Mouse (Mus musculus) retina, postnatal 7 days (tissue): ENCODE data around the gene Rasa4.
"Not testable (repeated sequence)": the region's sequence is repeated elsewhere in the genome, so short reads cannot be mapped to it uniquely, and the experiment has no call there.

Experiments used
- DNase-seq: peaks from one replicate; pipeline ENCODE4 v3.0.0-alpha.2; 2012; ENCODE audit warnings: low read depth, low spot score

The Rasa4 gene

DNA sequence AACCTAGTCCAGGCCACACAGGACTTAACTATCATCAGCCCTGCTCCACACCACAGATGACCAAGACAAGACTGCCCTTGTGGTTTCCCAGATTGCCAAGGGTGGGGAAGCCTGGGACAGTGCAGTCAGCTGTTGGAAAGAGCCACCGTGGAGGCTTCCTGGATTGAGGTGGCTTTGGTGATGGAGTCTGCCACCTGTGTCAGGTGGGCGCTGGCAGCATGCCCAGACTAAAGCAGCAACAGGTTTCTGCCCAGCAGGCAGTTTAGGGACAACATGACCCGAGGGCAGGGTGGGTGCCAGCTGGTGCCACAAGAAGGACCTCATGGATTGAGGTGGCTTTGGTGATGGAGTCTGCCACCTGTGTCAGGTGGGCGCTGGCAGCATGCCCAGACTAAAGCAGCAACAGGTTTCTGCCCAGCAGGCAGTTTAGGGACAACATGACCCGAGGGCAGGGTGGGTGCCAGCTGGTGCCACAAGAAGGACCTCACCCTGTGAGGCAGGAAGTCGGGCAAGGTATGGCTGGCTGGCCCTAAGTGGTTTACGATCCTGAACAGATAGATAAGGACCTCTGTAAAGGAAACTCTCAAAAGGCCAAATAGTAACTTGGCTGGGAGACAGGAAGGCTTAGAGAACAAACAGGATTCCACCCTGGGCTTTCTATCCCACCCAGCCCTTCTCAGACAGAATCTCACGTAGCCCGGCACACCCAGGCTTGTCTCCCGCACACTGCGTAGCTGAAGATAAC is 17.1 kb upstream of the Rasa4 start:
- DNase-seq: not testable (repeated sequence)

DNA sequence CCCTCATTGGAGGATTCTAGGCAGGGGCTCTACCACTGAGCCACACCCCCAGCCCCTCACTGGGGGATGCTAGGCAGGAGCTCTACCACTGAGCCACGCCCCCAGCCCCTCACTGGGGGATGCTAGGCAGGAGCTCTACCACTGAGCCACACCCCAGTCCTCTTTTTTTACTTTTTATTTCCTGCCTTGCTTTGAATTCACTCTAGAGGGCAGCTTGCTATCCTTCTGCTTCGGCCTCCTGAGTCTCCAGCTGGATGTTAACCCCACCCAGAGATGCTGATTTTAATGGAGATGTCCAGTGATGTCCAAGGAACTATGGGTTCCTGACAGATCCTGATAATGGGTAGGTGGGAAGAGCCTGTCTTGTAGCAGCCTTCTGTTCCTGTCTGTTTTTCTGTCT is 14.3 kb upstream of the Rasa4 start:
- no peak for DNase-seq

DNA sequence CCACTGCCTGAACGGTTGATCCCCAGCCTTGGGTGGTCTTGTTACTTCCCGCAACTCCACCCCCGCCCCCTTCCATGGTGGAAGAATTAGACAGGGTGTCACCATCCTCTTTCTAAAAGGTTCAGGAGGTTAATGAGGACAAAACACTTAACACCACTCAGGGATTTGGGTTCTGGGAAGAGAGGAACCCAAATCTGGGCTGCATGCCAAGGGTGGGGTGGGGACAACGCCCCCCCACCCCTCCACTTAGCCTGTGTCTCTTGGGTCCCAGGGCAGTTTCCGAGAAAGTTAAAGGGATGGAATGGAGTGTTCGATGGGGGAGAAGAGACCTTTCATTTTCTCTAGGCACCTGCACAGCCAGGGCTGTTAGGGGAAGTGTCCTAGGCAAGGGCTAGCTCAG is 10.7 kb upstream of the Rasa4 start:
- no peak for DNase-seq

DNA sequence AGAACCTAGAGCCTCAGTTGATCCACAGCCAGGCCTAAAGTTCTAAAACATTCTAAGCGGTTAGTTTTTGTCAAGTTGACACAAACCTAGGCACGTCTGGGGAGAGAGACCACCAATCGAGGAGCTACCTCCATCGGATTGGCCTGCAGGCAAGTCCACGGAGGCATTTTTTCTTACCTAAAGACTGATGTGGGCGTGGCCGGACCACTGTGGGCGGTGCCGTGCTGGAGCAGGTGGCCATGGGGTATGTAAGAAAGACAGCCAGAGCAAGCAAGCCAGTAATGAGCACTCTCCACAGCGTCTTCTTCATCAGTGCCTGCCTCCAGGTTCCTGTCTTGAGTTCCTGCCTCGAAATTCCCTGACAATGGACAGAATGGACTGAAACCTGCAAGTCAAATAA is 10.2 kb upstream of the Rasa4 start:
- DNase-seq: no peak

DNA sequence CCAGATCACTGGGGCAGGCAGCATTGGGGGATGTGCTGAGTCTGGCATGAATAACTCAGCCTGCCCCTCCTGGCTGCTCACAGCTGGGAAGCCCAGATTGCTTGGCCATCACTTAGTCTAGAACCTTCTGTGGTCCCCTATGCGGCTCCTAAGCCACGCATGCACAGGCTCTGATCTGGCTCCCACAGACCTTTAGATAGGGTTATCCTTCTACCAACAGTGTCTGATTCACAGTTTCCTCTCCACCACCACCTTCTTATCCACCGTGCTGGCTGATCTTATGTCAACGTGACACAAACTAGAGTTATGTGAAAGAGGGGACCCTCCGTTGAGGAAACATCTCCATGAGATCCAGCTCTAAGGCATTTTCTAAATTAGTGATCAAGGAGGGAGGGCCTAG is 8.6 kb upstream of the Rasa4 start:
- DNase-seq: no peak

DNA sequence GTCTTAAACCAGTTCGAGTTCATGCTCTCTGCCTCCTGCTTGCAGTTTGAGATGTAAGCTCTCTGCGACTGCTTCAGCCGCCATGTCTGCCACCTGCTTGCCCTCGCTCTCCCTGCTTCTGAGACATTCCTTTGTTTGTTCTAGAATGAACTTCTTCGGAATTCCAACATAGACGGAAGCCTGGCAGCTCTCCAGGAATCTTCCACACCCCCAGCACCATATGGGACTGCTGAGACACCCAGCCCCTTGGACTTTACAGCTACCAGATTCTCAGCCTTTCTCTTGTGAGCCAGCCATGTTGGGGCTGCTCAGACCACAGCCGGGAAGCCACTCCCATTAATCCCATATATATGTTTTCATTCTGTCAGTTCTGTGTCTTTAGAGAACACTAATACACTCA is 7.4 kb upstream of the Rasa4 start:
- no peak for DNase-seq

DNA sequence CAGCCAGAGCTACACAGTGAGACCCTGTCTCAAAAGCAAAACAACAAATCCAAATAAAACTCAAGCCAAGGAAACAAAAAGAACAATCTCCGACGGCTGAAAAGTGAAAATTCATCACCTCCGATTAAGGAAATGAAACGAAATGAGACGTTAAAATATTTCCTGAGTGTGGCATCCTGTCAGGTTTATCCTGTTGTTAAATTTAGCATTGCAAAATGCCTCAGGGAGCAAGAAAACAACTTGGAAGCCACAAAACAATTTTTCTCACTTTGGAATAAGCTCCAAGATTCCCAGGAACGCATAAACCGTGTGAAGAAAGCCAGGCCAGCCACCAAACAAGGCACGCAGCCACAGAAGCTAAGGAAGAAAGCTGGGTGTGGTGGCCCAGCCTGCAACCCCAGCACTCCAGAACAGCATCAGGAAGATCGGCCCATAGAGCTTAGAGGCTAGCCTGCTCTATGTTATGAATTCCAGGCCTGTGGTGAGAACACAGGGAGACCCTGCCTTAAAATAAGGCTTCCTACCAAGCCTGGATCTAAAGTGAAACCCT is 6.6 kb upstream of the Rasa4 start:
- DNase-seq: no peak

DNA sequence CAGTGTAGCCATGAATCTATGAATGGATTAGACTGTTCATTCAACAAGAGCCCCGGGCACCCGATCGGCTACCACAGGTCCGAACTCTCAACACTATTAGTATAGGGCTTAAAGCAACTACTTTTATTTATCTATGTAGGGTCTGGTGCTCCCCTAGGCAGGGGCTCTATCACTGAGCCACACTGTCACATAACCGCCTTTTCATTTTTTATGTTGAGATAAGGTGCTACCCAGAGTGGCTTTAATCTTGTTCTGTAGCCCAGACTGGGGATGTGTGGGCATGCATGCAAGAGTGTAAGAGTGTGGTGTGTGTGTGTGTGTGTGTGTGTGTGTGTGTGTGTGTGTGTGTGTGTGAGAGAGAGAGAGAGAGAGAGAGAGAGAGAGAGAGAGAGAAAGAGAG is 5.6 kb upstream of the Rasa4 start:
- no peak for DNase-seq

DNA sequence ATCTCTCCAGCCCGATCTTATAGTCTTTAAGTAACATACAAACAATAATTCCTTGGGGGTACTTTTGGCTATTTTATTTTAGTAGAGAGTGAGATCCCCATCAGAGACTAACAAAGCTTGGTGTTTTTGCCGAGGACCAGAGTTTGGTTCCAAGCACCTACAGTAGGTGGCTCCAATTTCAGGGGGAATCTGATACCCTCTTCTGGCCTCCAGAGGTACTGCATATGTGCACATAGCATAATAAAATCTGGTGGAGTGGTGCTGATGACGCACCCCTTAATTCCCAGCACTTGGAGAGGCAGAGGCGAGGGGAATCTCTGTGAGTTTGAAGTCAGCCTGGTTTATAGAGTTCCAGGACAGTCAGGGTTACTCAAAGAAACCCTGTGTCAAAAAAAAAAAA is 1.4 kb upstream of the Rasa4 start:
- no peak for DNase-seq

DNA sequence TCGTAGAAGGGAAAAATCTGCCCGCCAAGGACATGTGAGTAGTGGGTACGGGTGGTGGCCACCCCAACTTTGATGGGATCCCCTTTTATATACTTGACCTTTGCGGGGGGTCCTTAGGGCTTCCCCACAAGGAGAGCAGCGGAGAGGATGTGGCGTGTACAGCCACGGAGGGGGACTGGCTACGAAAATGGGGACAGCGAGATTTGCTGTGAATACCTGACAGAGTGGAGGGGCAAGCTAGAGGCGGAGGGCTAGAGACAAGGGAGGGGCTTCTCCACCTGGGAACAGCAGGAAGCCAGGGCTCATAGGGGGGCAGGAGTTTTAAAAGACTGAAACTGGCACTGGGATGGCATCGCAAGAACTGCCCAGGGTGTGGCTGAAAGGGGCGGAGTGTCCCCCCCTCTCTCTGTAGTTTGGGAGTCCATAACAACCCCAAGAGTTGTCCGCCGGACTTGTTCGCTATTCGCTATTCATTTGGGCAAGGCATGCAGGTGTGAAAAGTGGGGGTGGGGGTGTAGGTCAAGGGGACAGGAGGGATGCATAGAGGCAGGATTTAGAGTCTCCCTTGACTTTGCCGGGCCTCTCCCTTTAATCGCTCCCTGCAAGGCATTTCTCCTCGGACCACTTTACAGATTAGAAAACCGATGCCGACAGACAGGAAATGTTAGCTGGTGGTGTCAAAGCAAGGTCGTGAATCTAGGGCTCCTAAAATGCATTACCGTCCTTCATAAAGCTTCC is 597 bp downstream of the Rasa4 start:
- no peak for DNase-seq

DNA sequence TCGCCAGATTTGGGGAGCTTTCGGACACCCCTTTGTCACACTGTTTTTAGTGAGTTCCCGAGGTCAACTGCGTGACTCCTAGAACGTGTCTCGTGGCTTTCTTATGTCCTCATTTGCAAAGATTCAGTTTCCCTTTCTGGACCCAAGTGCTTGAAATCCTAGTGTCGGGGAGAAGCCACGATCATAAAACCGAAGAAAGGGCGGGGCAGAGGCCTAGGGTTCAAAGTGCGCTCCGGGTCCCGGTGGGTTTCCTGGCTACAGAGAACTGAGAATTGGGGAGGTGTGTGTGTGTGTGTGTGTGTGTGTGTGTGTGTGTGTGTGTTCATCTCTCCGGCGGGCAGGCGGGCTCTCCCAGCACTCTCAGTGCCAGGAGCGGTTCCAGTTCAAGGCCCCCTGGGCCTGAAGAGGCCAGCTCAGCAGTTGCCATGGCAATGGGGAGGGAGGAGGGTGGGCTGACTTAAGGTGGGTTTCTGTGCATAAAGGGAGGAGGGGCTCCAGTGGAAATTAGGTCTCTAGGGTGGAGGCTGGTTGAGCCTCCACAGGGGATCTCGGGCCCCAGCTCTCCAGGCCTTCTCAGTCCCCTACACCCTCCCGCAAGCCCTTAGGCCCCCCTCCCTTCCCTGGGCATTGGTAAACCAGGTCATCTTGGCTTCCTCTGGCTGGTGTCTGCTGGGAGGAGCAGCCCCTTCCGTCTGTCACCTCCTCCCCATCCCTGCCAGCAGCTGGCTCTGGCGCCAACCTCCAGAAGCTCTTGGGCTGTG is 1.4 kb downstream of the Rasa4 start:
- DNase-seq: no peak

DNA sequence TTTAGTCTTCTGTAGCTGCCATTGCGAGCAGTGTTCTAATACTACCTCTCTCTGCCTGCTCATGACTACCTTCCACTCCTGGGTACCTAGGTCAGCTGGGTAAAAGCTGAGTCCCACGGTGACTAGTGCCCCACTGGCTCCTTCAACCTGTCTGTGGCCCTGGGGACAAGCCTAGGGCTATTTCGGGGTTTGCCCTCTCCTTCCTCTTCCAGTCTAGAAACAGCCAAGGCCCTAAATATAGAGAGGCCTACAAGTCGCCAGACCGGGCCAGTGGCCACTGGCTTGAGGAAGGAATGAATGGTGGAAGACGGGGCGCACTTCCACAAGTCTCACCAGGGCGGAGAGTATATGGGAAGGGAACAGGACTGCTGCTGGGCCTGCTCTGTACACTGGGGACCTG is 2.6 kb downstream of the Rasa4 start:
- no peak for DNase-seq

DNA sequence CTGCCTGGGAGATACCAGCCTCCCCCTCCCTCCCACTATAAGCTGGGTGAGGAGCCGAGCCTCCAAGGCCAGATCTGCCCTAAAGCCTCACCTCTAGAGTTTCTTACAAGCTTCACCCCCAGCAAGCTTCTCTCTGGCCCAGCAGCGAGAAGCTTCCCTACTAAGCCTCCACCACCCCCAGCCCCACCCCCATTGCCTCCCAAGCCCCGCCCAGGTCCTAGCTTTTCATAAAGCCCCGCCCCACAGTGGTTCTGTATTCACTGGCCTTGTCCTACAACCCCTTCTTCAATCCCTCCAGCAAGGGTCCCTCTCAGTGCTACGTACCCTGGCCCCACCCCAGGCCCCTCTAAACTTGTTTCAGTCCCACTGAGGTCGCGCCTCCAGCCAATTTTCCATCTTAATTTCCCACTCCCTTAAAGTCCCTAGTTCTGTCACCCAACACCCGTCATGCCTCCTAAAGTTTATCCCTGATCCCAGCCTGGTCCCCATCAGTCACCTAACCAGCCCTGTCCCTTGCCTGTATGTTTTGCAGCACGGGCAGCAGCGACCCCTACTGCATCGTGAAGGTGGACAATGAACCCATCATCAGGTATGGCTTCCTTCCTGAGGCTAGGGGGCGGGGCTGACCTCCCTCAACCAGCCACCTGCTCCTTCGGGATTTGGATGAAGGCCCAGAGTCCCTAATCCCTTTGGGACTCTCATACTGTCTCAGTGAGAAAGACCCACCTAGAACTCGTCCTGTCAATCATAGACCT is 5.3 kb downstream of the Rasa4 start:
- no peak for DNase-seq

DNA sequence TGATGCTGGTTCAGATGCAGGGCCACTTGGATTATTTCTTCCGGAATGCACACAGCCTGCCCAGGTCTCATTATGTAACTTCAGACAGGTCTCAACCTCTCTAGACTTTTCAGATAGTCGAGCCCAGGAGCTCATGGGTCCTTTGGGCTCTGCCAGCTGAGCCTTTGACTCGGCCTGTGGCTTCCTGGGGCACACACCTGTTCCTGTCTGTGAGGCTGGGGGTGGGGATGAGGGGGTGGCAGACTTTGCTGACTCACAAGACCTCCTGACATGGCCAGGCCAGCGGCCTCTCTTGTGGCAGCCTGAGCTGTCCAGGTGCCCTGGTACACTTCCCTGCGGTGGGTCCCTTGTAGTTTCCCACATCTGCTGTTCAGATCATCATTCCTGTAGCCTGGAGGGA is 8.2 kb downstream of the Rasa4 start:
- DNase-seq: no peak

DNA sequence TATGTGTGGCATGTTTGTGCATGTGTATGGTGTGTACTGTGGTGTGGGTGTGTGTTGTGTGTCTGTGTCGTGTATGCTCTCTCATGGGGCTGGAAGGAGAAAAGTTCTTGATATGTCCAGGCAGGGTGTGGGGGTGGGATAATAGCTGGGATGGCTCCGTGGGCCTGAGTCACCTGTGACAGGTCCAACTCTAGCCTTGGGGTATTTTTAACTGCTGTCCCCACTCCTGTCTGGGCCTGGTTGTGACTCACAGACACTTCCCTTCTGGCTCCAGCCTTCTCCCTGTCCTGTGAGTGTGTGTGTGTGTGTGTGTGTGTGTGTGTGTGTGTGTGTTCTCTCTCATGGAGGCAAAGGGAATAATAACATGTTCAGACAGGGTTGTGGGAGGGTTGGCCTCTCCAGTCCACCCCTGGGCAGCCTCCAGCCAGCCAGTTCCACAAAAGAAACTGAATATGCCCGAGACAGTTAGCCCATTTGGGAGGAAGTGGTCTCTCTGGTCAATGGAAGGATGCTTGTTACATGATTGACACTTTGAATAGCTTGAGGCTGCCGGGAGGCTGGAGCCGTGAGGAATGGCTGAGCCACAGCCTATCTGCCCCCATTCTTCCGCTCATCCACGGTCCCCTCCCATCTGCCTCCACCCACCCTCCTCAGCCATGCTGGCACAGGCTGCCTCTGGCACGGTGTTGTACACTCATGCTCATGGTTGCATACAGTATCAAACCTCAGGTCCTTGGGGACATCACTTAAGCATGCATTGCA is 10.7 kb downstream of the Rasa4 start:
- DNase-seq: no peak

DNA sequence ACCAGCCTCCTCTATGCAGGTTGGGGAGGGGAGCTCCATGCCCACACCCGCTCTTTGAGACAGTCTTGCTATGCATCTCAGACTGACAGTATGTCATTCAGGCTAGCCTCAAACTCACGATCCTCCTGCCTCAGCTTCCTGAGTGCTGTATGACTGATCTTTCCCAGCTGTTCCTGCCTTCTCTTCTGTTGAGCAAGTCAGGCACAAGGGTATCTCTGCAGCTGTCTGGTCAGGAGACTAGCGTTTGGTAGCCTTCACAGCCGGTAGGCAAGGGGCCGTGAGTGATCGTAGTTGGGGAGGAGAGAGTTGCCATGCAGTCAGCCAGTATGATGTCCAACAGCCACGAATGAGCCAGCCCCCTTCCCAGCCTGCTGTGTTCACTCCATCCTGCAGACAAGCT is 11.4 kb downstream of the Rasa4 start:
- DNase-seq: no peak

DNA sequence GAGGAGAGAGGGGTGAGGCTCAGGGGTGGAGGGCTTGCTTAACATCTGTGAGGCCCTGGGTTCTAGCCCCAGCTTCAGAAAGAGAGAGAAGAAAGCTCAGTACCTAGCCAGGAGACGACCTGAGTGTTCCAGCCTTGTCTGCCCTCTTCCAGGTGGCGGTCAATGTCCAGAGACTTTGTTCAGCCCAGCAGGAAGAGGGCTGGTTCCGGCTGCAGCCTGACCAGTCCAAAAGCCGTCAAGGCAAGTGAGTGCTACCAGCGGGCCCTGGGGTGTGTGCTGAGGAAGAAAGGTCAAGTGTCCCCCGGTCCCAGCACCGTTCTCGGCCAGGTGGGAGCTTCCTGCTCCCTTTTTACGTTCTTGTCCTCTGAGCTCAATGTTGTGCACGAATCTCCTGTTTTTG is 14.8 kb downstream of the Rasa4 start:
- no peak for DNase-seq

DNA sequence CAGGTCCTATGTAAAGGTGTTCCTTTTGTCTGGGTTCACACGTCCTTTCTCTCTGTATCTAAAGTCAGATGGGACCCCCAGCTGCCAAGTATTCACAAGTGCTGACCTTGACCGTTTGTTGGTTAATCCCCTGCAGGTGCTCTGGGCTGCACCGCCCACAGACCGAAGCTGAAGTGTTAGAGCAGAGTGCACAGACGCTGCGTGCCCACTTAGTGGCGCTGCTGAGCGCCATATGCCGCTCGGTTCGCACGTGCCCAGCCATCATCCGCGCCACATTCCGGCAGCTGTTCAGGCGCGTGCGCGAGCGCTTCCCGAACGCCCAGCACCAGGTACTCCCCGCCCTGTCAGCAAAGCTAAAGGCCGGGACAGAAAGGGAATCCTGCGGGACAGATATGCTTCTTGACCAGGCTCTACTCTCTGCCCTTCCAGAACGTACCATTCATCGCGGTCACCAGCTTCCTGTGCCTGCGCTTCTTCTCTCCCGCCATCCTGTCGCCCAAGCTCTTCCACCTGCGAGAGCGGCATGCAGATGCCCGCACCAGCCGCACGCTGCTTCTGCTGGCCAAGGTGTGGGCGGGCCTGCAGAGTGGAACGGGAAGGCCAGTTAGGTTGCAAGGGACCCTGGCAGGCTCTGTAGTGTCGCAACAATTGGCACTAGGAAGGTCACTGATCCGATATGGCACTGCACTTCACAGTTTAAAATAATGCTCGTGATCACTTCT is 18.5 kb downstream of the Rasa4 start:
- DNase-seq: peak; percentile 69

DNA sequence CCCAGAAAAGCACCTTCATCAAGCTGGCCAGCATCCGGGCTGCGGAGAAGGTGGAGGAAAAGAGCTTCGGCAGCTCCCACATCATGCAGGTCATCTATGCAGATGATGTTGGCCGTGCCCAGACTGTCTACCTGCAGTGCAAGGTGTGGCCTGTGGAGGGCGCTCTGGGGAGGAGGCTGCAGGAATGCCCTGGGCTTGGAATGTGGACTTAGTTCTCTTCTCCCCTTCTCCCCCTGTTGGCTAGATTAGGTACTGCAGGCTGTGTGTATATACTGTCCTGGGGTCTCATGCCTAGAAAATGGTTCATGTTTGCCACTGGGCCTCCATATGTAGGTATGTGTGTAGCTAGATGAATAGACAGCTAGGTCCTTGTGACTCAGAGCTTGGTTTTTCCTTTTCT is 20.8 kb downstream of the Rasa4 start:
- no peak for DNase-seq

DNA sequence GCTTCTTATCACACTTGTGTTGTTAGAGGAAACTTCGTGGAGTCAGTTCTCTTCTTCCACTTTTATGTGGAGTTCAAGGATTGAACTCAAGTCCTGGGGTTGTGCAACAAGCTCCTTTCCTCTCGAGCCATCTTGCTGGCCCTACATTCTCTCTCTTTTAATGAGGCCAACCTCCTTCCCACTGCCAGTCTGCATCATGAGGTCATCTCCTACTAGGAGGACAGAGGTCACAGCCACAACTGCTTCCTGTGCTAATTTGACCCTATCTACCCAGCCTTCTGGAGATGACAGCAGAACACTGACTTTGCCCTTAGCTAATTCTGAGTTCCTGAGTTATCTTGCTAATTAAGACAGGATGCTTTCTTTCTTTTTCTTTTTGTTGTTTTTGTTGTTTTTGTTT is 24.8 kb downstream of the Rasa4 start:
- no peak for DNase-seq
